In genomic region chr5:109923261-109924071, GRCm38 (mm10) we compare ENCODE assay signal across 8 mouse cellular contexts. TPM values are rescaled to one million over a fixed set of nuclear protein-coding genes. Genes with fewer than 3 reads are reported as not detected.
DNase-seq lines count a peak whose midpoint lies in the region; ATAC-seq and TF ChIP-seq lines count a peak whose summit lies in the region.
"Not testable (repeated sequence)": the region's sequence is repeated elsewhere in the genome, so short reads cannot be mapped to it uniquely, and the experiment has no call there.

TSS of gene Gm15446 (plus strand) at chr5:109923400.

- peak; percentile 99 for ATAC-seq in forebrain, postnatal 0 days
- ATAC-seq in lung, embryonic 15.5 days (ENCODE audit: borderline replicate concordance, extremely low read depth, low FRiP score, low TSS enrichment), result peak; percentile 99

- peak within 1 kb of the TSS; percentile 60 for H3K4me2 ChIP-seq in forebrain, postnatal 0 days (ENCODE audit: low read depth)
- H3K4me2 ChIP-seq in lung, embryonic 15.5 days, result peak within 1 kb of the TSS; percentile 52

- not testable (repeated sequence) for TF ChIP-seq CTCF in MEL (IDR thresholded peaks at IDR 0.05 in 2 of 3, conservative IDR thresholded peaks at IDR 0.05 in 1 of 3; ENCODE audit: control insufficient read depth in 1 of 3, insufficient read depth in 1 of 3, low read depth in 2 of 3, low read length in 3 of 3, poor library complexity in 1 of 3, severe bottlenecking in 1 of 3); cerebellum, adult 2 months (IDR thresholded peaks at IDR 0.05; ENCODE audit: borderline replicate concordance, insufficient read depth, low read depth, low read length)
- peak; percentile 17; the same call in 1 of the 2 replicates for TF ChIP-seq CTCF in forebrain, postnatal 0 days (IDR thresholded peaks at IDR 0.05; ENCODE audit: low read depth)

- not testable (repeated sequence) for H3K27ac ChIP-seq in MEL (ENCODE audit: control insufficient read depth, low read depth, low read length); cerebellum, adult 2 months (ENCODE audit: insufficient read depth, low read length); forebrain, postnatal 0 days (ENCODE audit: low read depth, low read length)
- H3K27ac ChIP-seq in lung, embryonic 15.5 days, result peak within 1 kb of the TSS; percentile 57

- not testable (repeated sequence) for TF ChIP-seq RAD21 in MEL (IDR thresholded peaks at IDR 0.05; ENCODE audit: low read depth, low read length)

- not testable (repeated sequence) for H3K4me1 ChIP-seq in MEL (ENCODE audit: control insufficient read depth in 1 of 2, insufficient read depth in 2 of 2, low read length in 2 of 2); cerebellum, adult 2 months (ENCODE audit: control insufficient read depth, insufficient read depth, low read length); forebrain, postnatal 0 days (ENCODE audit: insufficient read depth); lung, embryonic 15.5 days

- peak within 1 kb of the TSS; percentile 71 for H3K9ac ChIP-seq in MEL (ENCODE audit: control insufficient read depth, low read depth, low read length, poor library complexity, severe bottlenecking)
- H3K9ac ChIP-seq in forebrain, postnatal 0 days, result peak within 1 kb of the TSS; percentile 55
- H3K9ac ChIP-seq in lung, embryonic 15.5 days, result peak within 1 kb of the TSS; percentile 60

- peaks cover 14% of the 10 kb centered on the region; the same call in 1 of the 2 replicates for H3K79me2 ChIP-seq in MEL (ENCODE audit: control insufficient read depth, insufficient read depth, low read length, poor library complexity)

- WGBS in cerebellum, adult 2 months, result under 1% methylated on average over 22 of the region's 22 CpGs
- WGBS in forebrain, postnatal 0 days, result under 1% methylated on average over 22 of the region's 22 CpGs
- WGBS in lung, embryonic 15.5 days, result under 1% methylated on average over 22 of the region's 22 CpGs

- TF ChIP-seq POLR2A in MEL (IDR thresholded peaks at IDR 0.05; ENCODE audit: control insufficient read depth in 1 of 2, insufficient read depth in 1 of 2, low read depth in 1 of 2, low read length in 2 of 2, poor library complexity in 1 of 2), result peak in 1 of 2 experiments; percentile 73; a peak in 2 of 4 replicates
- TF ChIP-seq POLR2A in cerebellum, adult 2 months (IDR thresholded peaks at IDR 0.05; ENCODE audit: borderline replicate concordance, insufficient read depth, low read length), result not testable (repeated sequence)

- not testable (repeated sequence) for H3K36me3 ChIP-seq in MEL (ENCODE audit: control insufficient read depth in 1 of 2, insufficient read depth in 2 of 2, low read length in 2 of 2); forebrain, postnatal 0 days (ENCODE audit: insufficient read depth); lung, embryonic 15.5 days

- DNase-seq in MEL (ENCODE audit: low read depth, low spot score), result peak; percentile 91
- peak; percentile 92 for DNase-seq in cerebellum, adult 2 months
- peak; percentile 80 for DNase-seq in forebrain, postnatal 0 days
- DNase-seq in heart, postnatal 4 days, result peak; percentile 91
- peak; percentile 86 to 89 for DNase-seq in layer of hippocampus, adult 8-10 months (ENCODE audit: low spot score in 2 of 2)
- peak; percentile 84 for DNase-seq in ovary, adult 18-20 months (ENCODE audit: low spot score)
- DNase-seq in thymus, postnatal 0 days (ENCODE audit: low spot score), result peak; percentile 83

- H3K9me3 ChIP-seq in MEL (replicated peaks; ENCODE audit: insufficient read depth, low read length); forebrain, postnatal 0 days (ENCODE audit: low read length); lung, embryonic 15.5 days: not testable (repeated sequence)

- peak within 1 kb of the TSS; percentile 75 to 89 for H3K4me3 ChIP-seq in MEL (ENCODE audit: control insufficient read depth in 1 of 2, insufficient read depth in 1 of 2, low read depth in 2 of 2, low read length in 2 of 2)
- H3K4me3 ChIP-seq in cerebellum, adult 2 months (replicated peaks; ENCODE audit: insufficient read depth, low read depth, low read length), result peak within 1 kb of the TSS; percentile 78
- H3K4me3 ChIP-seq in forebrain, postnatal 0 days (ENCODE audit: low read depth, low read length), result peak within 1 kb of the TSS; percentile 46
- peak within 1 kb of the TSS; percentile 61 for H3K4me3 ChIP-seq in lung, embryonic 15.5 days

- H3K27me3 ChIP-seq in MEL (ENCODE audit: control insufficient read depth in 1 of 2, insufficient read depth in 2 of 2, low read length in 2 of 2); cerebellum, adult 2 months (ENCODE audit: control insufficient read depth, insufficient read depth, low read length); forebrain, postnatal 0 days (ENCODE audit: insufficient read depth, low read length); lung, embryonic 15.5 days: not testable (repeated sequence)

- not testable (repeated sequence) for TF ChIP-seq EP300 in MEL (IDR thresholded peaks at IDR 0.05; ENCODE audit: low read depth in 1 of 2, low read length in 2 of 2)

TF ChIP-seq in MEL, 35 proteins besides CTCF, POLR2A, EP300 and RAD21:
- TF ChIP-seq ZMIZ1 (IDR thresholded peaks at IDR 0.05; ENCODE audit: low read depth, low read length), result 0 out of 2 replicates have a peak, but pooled peaks have one; percentile 58
- peak; percentile 69 for TF ChIP-seq HCFC1 (IDR thresholded peaks at IDR 0.05; ENCODE audit: low read depth, low read length)
- peak; percentile 69; the same call in 1 of the 2 replicates for TF ChIP-seq MXI1 (IDR thresholded peaks at IDR 0.05; ENCODE audit: low read depth, low read length)
- peak; percentile 63 for TF ChIP-seq SIN3A (IDR thresholded peaks at IDR 0.05; ENCODE audit: low read length)
- peak; percentile 65 for TF ChIP-seq ELF1 (IDR thresholded peaks at IDR 0.05; ENCODE audit: low read depth, low read length)
- TF ChIP-seq NELFE (IDR thresholded peaks at IDR 0.05; ENCODE audit: low read depth, low read length), result peak; percentile 70
- TF ChIP-seq TCF12 (IDR thresholded peaks at IDR 0.05; ENCODE audit: low read depth, low read length), result 0 out of 2 replicates have a peak, but pooled peaks have one; percentile 15

RNA-seq across cellular contexts. Expression of gene Gm15446, which starts in this region (rescaled TPM):
- total RNA-seq in MEL (2012; rRNA removed), result 26.3 and 41.8 TPM in 2 replicates
- 100 to 1,000 TPM in 1 of 2 experiments, 1 to 10 TPM in 1; 5.4 to 237 TPM for polyA plus RNA-seq in MEL (2012; ENCODE audit: insufficient read depth in 1 of 2, insufficient read length in 2 of 2, low read depth in 1 of 2, low replicate concordance in 2 of 2, missing spikeins in 1 of 2)
- 0.08 and 0.21 TPM in 2 replicates for polyA plus RNA-seq in cerebellum, adult 2 months (2012; rRNA removed)
- 10.7 and 13.7 TPM in 2 replicates for total RNA-seq in forebrain, postnatal 0 days (2014; rRNA removed)
- polyA plus RNA-seq in forebrain, postnatal 0 days (2015; fragmentation: Nextera tagmentation; extraction: Ambion mirVana), result 0.51 and 0.65 TPM in 2 replicates
- 1 to 10 TPM; 4.5 to 5.2 TPM for total RNA-seq in heart, postnatal 4 days (2021)
- total RNA-seq in layer of hippocampus, adult 8-10 months (2022), result 10 to 100 TPM; 36.1 to 51.0 (median 44.2) TPM
- 0.59 and 0.62 TPM in 2 replicates for polyA plus RNA-seq in lung, embryonic 15.5 days (2015; fragmentation: Nextera tagmentation; extraction: Ambion mirVana)
- polyA plus RNA-seq in thymus, postnatal 0 days (2015; fragmentation: Nextera tagmentation; extraction: Ambion mirVana), result 1.2 and 1.5 TPM in 2 replicates

Comparison
In these comparisons a context has a peak if more than half of its experiments do, and no peak if none do; other contexts are left out.
1. Peak in DNase-seq and H3K4me3 ChIP-seq in cerebellum, adult 2 months; RNA of the gene not detected or under 1 TPM.
2. Peak in ATAC-seq, H3K4me3 ChIP-seq, H3K27ac ChIP-seq, H3K9ac ChIP-seq and H3K4me2 ChIP-seq in lung, embryonic 15.5 days; RNA of the gene not detected or under 1 TPM.